Mouse (Mus musculus) kidney, postnatal 10 days (tissue): ENCODE data around the gene Blmh.
"Not testable (repeated sequence)": the region's sequence is repeated elsewhere in the genome, so short reads cannot be mapped to it uniquely, and the experiment has no call there.

ENCODE experiments used
- DNase-seq: peaks from one replicate; pipeline ENCODE4 v3.0.0; 2021; ENCODE audit warnings: mixed read lengths

The Blmh gene

GRCm38 (mm10) chr11:76917230-76917548 lies 7.4 kb upstream of the Blmh start:
- no peak for DNase-seq

GRCm38 (mm10) chr11:76920607-76921006 lies 4.0 kb upstream of the Blmh start:
- DNase-seq, result no peak

- not testable (repeated sequence) for DNase-seq
These were observed 4.0 kb downstream of the Blmh start for GRCm38 (mm10) chr11:76928586-76928985.

- no peak for DNase-seq
These were observed 8.6 kb downstream of the Blmh start for GRCm38 (mm10) chr11:76933209-76933608.

GRCm38 (mm10) chr11:76936578-76936977 lies 12.0 kb downstream of the Blmh start:
- no peak for DNase-seq

- no peak for DNase-seq
These were observed 20.2 kb downstream of the Blmh start for GRCm38 (mm10) chr11:76944839-76945238.

- DNase-seq, result peak; percentile 98
These were observed 21.0 kb downstream of the Blmh start for GRCm38 (mm10) chr11:76945386-76946202.

- DNase-seq, result no peak
These were observed 21.6 kb downstream of the Blmh start for GRCm38 (mm10) chr11:76946203-76946585.

- no peak for DNase-seq
These were observed 28.9 kb downstream of the Blmh start for GRCm38 (mm10) chr11:76953536-76953935.

GRCm38 (mm10) chr11:76965703-76966102 lies 41.1 kb downstream of the Blmh start:
- DNase-seq, result no peak

- no peak for DNase-seq
These were observed 45.7 kb downstream of the Blmh start for GRCm38 (mm10) chr11:76970328-76970727.

GRCm38 (mm10) chr11:76974680-76975319 lies 50.2 kb downstream of the Blmh start:
- DNase-seq, result no peak

- no peak for DNase-seq
These were observed 57.0 kb downstream of the Blmh start for GRCm38 (mm10) chr11:76981570-76982141.

GRCm38 (mm10) chr11:76982415-76982814 lies 57.8 kb downstream of the Blmh start:
- DNase-seq, result no peak

GRCm38 (mm10) chr11:76983641-76984040 lies 59.0 kb downstream of the Blmh start:
- DNase-seq, result no peak

- no peak for DNase-seq
These were observed 59.6 kb downstream of the Blmh start for GRCm38 (mm10) chr11:76984173-76984572.

- no peak for DNase-seq
These were observed 66.2 kb downstream of the Blmh start for GRCm38 (mm10) chr11:76990839-76991238.

GRCm38 (mm10) chr11:76992886-76993285 lies 68.3 kb downstream of the Blmh start:
- DNase-seq, result no peak

GRCm38 (mm10) chr11:76995966-76996672 lies 71.5 kb downstream of the Blmh start:
- peak; percentile 17 for DNase-seq

- peak; percentile 89 for DNase-seq
These were observed 72.7 kb downstream of the Blmh start for GRCm38 (mm10) chr11:76997305-76997704.

GRCm38 (mm10) chr11:76997916-76998704 lies 73.5 kb downstream of the Blmh start, which contains the start of gene Slc6a4:
Gene Slc6a4 (plus strand): TSS chr11:76998603.
- peak; percentile 31 for DNase-seq

- no peak for DNase-seq
These were observed 74.2 kb downstream of the Blmh start for GRCm38 (mm10) chr11:76998705-76999226.
